Mouse (Mus musculus) kidney, postnatal 14 days (tissue): ENCODE results near the gene Tspan2.

Experiments used
- DNase-seq: peaks from one replicate; pipeline ENCODE4 v3.0.0; 2022; ENCODE audit warnings: mixed read lengths

Tspan2 gene

DNA sequence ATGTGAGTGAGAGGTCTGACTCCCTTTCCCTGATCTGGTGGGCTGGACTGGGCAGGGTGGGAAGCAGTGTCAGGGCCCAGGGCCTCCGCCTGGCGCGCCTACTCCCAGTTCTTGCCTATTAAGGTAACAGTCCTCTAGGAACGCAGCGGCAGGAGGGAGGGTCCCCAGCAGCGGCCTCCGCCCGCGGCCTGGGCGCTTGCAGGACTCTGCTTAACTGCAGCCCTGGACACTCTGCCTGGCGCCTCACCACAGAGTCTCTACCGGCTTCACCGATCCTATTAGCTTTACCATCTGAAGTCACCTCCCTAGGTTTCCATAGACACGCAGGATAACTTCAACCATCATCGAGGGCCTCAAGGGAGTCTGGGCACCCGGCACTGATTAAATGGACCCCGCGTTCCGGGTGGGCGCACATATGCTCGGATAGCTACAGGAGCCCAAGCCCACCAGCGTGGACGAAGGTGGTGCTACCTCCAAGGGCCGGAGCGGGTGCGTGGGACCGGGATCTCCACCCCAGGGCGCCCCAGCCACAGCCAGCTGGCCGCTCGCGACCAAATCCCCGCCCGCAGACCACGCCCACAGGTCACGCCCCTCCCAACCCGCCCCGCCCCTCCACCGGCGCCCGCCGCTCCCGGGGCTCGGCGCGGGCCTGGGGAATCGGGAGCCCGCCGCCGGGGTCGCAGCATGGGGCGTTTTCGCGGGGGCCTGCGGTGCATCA, at the start of gene Tspan2:
Tspan2 (plus strand) TSS at position 217 of the 718 bp plus-strand sequence.
- DNase-seq = peak; percentile 69

DNA sequence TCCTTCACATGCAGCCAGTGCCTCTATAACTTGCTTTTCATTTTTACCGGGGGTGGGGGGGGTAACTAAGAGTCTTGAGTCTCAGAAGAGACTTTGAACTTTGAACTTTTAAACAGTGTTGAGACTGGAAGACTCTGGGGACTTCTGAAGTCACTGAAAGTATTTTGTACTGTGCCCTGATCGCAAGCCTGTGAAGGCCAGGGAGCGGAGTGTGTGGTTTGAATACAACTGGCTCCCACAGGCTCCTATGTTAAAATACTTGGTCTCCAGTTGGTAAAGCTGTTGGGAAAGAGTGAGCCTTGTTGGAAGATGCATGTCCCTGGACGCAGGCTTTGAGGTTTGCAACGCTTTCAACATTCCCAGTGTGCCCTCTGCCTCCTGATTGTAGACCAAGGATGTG, 47.5 kb upstream of the Tspan2 start:
- DNase-seq = no peak

- no peak for DNase-seq
These were observed 46.5 kb upstream of the Tspan2 start for GRCm38 (mm10) chr3:102687852-102688251.

DNA sequence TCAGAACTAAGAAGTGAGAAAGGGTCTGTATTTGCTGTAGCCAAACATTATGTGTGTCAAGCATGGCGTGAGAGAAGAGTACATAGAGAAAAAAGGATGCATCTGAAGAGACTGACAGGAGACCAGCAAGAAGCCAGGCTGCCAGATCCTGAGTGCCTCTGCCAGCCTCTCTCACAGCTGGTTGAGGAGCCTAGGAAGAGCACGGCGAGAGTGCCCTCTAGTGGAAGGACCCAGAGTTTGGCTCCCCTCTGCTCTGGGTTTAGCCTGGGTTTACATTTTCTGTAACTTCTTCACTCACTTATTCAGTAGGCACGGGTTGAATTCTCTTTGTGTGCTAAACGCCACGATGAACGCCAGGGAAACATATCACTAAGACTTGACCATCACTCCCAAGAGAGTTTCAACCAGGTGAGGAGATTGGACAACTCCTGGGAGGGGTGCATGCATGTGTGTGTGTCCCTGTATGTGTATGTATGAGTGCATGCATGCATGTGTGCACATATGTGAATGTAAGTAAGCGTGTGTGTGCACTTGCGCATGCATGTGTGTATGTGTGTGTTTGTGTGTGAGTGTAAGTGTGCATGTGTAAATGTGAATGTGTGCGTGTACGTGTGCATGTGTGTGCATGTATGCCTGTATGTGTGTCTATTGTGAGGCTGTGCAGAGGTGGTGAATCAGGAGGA, 42.4 kb upstream of the Tspan2 start:
- peak; percentile 72 for DNase-seq

DNA sequence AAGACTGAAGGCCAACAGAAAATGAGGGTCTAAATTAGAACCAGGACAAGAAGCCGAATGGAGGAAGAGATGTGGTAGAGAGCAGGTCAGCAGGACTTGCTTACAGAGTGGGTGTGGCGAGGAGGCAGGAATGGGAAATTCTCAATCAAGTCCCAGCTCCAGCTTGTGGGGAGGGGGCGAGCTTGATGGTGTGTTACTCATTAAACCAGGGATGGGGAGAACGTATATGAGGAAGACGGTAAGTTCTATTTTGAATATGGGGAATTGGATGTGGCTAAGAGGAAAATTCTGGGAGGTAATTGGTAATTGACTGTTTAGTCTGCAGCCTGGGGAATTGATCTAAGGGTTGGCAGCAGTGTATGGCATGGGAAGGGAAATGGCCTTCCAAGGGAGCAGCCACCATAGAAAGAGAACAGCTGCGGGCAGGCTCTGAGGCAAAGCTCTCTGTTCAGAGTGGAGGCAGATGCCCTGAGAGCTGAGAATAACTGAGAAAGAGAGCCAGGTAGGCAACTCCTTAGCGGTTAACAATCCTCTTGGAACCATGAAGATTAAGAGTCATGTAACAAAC, 41.5 kb upstream of the Tspan2 start:
- no peak for DNase-seq

GRCm38 (mm10) chr3:102698127-102698526, 36.2 kb upstream of the Tspan2 start:
- DNase-seq = no peak

- no peak for DNase-seq
These were observed 33.0 kb upstream of the Tspan2 start for GRCm38 (mm10) chr3:102701303-102701702.

GRCm38 (mm10) chr3:102701902-102702544, 32.3 kb upstream of the Tspan2 start:
- peak; percentile 42 for DNase-seq

- no peak for DNase-seq
These were observed 30.3 kb upstream of the Tspan2 start for GRCm38 (mm10) chr3:102704001-102704401.

DNA sequence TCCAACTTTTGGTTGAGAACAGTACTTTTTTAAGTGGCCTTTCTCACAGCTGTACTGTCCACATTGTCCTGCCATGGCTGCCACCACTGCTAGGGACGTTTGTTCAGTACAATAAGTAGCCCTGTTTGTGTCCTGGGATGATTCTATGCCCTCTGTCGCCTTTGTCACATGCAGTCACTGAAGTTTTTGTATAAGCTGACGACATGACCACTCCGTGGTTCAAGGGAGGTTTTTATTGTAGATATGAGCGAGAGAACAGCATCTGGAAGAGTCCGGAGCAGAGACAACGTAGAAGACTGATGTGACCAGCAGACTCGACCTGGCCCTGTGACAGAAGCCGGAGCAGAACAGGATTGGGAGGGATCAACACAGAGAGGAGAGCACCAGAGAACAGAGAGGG, 25.7 kb upstream of the Tspan2 start:
- DNase-seq = no peak

DNA sequence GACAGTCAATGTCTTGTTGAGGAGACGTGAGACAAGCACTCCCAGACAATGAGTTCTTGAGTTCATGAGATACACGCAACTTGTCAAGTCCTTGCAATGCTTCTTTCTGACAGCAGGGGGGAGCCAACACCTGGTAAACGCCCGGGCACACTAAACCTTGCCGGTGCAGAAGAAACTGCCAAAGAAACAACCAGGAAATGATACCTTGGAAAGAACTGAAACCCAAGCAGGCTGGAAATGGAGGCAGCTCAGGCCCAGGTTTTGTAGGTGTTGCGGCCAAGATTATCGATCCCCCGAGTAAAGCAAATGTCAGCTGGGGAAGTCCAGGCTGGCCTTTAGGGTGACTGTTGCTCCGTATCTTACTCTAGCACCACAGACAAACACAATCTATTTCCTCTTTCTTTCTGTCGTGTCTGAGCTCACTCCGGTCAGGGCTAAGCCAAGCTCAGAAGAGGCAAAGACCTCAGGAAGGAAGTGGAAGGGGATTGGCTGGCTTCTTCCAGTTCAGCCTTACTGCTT, 19.2 kb upstream of the Tspan2 start:
- DNase-seq = peak; percentile 85

DNA sequence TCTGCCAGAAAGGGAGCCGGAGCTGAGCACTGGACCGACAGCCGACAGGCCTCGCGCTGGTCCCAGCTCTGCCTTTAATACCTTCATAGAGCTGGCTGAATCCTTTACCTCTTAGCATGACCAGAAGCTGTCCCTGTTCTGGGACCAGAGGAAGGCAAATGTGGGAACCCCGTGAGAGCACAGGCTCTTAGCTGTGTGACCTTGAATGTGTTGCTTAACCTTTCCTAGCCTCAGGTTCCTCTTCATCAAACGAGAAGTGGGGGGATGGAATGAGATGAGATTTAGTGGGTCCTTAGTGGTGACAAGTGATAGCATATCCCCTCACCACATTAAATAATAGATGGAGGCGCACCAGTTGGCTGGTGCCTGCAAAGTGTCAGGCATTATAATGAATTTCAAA, 18.5 kb upstream of the Tspan2 start:
- no peak for DNase-seq

- DNase-seq = no peak
These were observed 16.6 kb upstream of the Tspan2 start for GRCm38 (mm10) chr3:102717586-102718285.

- no peak for DNase-seq
These were observed 11.2 kb upstream of the Tspan2 start for GRCm38 (mm10) chr3:102723154-102723553.

DNA sequence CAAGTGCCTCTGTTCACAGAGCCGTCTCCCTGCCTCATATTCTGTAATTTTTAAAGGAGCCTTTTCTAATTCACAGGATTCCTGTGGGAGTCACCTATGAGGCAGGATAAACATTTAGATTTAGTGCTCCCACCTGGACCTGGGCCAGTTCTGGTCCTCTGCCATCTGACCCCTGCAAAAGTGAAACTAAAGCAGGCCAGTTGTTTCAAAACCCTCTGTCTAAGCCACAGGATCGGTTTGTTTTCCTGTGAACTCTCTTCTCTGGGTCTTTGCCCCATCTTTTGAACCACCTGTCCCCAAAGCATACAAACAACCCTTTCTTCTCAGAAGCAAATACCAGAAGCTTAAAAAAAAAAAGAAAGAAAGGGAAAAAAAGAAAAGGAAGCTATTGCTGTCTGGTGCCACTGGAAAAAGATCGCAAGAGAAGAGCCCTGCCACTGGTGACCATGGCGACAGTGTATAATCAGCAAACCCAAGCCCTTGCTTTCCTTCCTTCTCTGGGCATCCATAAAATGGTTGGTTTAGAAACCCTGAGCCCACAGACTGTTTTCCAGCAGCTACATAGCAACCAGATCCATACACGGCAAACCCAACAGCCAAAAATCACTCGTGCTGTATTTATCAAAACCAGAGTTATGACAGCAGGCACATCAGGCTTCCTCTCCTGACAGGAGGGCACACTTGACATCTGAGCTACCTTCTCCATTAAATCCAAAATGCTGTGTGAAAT, 10.3 kb upstream of the Tspan2 start:
- peak; percentile 75 for DNase-seq

DNA sequence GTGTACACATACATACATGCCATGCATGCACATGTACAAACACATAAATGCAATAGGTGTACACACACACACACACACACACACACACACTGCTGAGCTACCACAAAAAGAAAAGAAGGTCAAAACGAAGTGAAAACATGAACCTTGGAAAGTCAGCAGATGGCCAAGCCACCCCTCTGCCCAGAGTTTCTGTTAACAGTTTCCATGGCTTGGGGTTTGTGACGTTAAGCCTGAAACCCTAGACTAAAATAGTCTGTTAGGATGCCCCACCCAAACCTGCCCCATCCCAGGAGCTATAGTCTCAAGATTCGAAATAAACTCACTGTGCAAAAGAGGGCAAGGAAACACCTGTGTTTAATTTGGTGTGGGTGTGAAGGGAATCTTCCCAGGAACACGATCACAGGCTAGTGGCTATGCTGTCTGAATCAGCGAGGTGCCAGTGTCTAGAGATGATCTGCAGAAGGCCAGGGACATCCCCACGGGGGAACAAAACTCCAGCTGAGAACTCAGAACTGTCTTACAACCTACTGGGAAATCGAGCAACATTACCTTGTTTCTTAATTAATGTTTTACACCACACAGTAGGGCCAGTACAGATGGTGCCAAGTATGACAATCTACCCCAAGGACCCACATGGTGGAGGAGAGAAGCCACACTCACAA, 9.4 kb upstream of the Tspan2 start:
- DNase-seq = no peak

GRCm38 (mm10) chr3:102729416-102729815, 4.9 kb upstream of the Tspan2 start:
- no peak for DNase-seq

DNA sequence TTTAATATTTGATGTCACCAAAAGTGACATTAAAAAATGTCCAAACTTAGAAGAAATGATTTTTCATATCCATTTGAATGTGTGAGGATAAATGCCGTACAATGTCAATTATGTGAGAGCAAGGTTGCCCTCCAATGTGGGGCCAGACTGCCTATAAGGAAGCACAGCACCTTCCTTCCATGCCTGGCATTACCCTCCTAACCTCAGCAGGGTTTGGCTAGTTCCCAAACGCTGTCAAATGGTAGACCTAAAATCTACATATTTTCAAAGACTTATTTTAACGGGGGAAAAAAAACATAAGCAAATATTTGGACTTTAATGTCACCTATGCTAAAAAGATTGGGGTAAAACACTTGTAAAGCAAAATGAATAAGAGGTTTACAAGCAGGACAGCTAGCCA, 3.2 kb upstream of the Tspan2 start:
- no peak for DNase-seq

- DNase-seq = no peak
These were observed 1.7 kb upstream of the Tspan2 start for GRCm38 (mm10) chr3:102732619-102733018.

GRCm38 (mm10) chr3:102733050-102733449, 1.3 kb upstream of the Tspan2 start:
- no peak for DNase-seq

DNA sequence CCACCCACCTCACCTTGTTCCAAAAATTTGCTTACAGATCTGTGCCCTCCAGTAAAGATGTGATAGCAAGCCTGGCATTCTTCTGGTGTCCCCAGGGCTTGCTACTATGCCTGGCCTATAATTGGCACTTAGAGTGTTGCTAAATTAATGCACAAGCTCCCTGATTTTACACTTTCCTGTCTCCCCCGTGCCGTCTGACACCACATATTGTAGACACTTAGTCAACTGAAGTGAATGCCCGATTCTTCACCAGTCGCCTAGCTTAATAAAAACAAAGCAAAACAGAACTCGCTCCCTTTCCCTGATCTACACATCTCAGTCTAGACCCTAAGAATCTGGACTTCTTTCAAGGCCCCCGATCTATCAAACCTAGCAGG, 405 bp upstream of the Tspan2 start:
- no peak for DNase-seq
